Mouse (Mus musculus) adrenal gland, postnatal 0 days (tissue): ENCODE data around the gene Bcl3. TPM values are rescaled to one million over a fixed set of nuclear protein-coding genes. Genes with fewer than 3 reads are reported as not detected.

ENCODE experiments used
- polyA plus RNA-seq: library from polyadenylated mRNA; unstranded; fragments of >200 nt; fragmentation: Nextera tagmentation; extraction: Ambion mirVana; gene quantifications from 2 replicates; pipeline ENCODE4 v1.2.1, GENCODE M21; 2015

The Bcl3 gene
- 4.0 and 5.9 TPM in 2 replicates for polyA plus RNA-seq

DNA sequence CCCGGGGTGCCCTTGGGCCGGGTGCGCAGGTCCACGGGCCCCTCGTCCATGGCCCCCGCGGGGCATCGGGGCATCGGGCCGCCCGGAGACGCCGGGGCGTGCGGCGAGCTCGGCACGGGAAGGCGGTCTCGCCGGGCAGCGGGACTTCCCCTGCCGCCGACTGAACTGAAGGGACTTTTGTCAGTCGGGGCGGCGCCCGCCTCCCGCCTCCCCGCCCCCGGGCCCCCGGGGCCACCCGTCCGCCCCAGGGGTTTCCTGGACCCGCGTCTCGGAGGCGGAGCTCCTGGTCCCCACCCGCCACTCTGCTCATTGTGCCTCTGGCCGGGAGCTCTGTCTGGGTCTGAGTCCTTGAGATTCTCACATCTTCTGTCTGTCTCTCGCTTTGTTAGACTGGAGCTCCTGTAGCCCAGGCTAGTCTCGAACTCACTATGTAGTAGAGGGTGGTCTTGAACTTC lies at the start of gene Bcl3:
Gene Bcl3 (minus strand): TSS at position 167 of the 455 bp plus-strand sequence.

DNA sequence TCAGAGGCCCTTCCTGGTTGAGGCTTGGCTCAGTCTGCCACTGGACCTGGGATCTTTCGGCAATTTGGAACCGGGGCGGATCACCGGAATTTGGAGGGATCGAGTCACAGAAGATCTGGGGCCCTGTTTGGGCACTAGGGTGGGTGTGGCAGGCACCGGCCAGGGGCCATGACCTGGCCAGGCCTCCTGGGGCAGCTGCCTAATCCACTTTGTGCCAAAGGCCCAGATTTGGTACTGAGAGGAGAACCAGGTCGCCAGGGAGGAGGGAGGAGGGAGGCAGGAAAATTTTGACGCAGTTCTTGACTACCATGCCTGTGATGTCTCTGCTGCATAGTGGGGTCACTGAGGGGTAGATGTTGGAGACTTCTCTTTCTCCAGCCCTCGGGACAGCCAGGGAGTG lies 38.6 kb upstream of the Bcl3 start, which contains the start of gene Ceacam16:
Gene Ceacam16 (minus strand): TSS at position 101 of the 400 bp plus-strand sequence.

GRCm38 (mm10) chr7:19851858-19852570 lies 29.4 kb upstream of the Bcl3 start, which contains the start of gene Gm19345:
Gm19345 (plus strand) TSS chr7:19852003.

GRCm38 (mm10) chr7:19796697-19797588 lies 25.6 kb downstream of the Bcl3 start, which contains the start of gene Cblc:
Cblc (minus strand) TSS chr7:19796809.

DNA sequence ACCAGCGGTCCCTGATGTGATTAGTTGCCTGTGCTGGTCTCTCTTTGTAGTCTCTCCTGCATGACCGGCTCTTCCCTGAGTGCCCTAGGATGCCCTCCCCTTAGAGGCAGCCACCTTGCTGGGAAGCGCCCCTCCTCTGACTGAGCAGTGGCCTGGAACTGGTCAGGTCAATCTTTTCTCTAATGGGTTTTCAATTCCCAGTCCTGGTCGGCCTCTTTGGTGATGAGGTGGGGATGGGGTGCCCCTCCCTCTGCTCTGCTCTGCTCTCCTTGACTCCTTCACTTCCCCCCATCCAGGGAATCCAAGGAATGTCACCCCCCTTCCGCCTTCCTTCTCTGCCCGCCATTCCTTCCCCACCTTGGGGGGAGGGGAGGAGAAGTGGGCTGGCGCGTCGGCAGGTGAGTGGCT lies 51.6 kb downstream of the Bcl3 start, which contains the start of gene Bcam:
Gene Bcam (minus strand): TSS at position 33 of the 408 bp plus-strand sequence.

Other genes starting within 250 kb of the Bcl3 start
- 0.33 TPM in 1 of 2 replicates, not detected in the other for gene Zfp296, start 245.5 kb downstream of the Bcl3 start, polyA plus RNA-seq
- gene Gemin7, start 245.2 kb downstream of the Bcl3 start, polyA plus RNA-seq = 154 and 169 TPM in 2 replicates
- 22.1 and 32.9 TPM in 2 replicates for gene Clasrp, start 218.3 kb downstream of the Bcl3 start, polyA plus RNA-seq
- gene Relb, start 193.3 kb downstream of the Bcl3 start, polyA plus RNA-seq = 14.3 and 18.7 TPM in 2 replicates
- 76.8 and 122 TPM in 2 replicates for gene Clptm1, start 157.7 kb downstream of the Bcl3 start, polyA plus RNA-seq
- 46.6 and 129 TPM in 2 replicates for gene Apoc2, start 144.8 kb downstream of the Bcl3 start, polyA plus RNA-seq
- 21.0 and 40.0 TPM in 2 replicates for gene Gm44805, start 141.3 kb downstream of the Bcl3 start, polyA plus RNA-seq
- gene Apoc4, start 141.3 kb downstream of the Bcl3 start, polyA plus RNA-seq = 243 and 317 TPM in 2 replicates
- gene Apoc1, start 130.1 kb downstream of the Bcl3 start, polyA plus RNA-seq = 259 and 269 TPM in 2 replicates
- gene Apoe, start 123.6 kb downstream of the Bcl3 start, polyA plus RNA-seq = 1,447 and 1,846 TPM in 2 replicates
- gene Tomm40, start 107.3 kb downstream of the Bcl3 start, polyA plus RNA-seq = 70.2 and 118 TPM in 2 replicates
- 53.2 and 64.0 TPM in 2 replicates for gene Nectin2, start 72.3 kb downstream of the Bcl3 start, polyA plus RNA-seq
- gene Bcam, start 51.8 kb downstream of the Bcl3 start, polyA plus RNA-seq = 57.6 and 58.9 TPM in 2 replicates
- 0.65 and 1.3 TPM in 2 replicates for gene Cblc, start 26.0 kb downstream of the Bcl3 start, polyA plus RNA-seq
- gene Gm19345, start 29.2 kb upstream of the Bcl3 start, polyA plus RNA-seq = 0.18 and 0.55 TPM in 2 replicates
- not detected in 2 replicates for gene Ceacam16, start 38.5 kb upstream of the Bcl3 start, polyA plus RNA-seq
- not detected in 2 replicates for gene Ceacam19, start 65.2 kb upstream of the Bcl3 start, polyA plus RNA-seq
- gene Pvr, start 98.4 kb upstream of the Bcl3 start, polyA plus RNA-seq = 6.0 and 10.1 TPM in 2 replicates
- 0.08 and 0.32 TPM in 2 replicates for gene Igsf23, start 128.0 kb upstream of the Bcl3 start, polyA plus RNA-seq
- gene Ceacam20, start 142.6 kb upstream of the Bcl3 start, polyA plus RNA-seq = 0.06 TPM in 1 of 2 replicates, not detected in the other
- not detected in 2 replicates for gene Nlrp9b, start 168.7 kb upstream of the Bcl3 start, polyA plus RNA-seq